Mouse (Mus musculus) cortical plate, adult 2 months (tissue): Measurements from ENCODE around the gene Rtn4. TPM values are rescaled to one million over a fixed set of nuclear protein-coding genes. Genes with fewer than 3 reads are reported as not detected.

Experiments
- H3K27ac ChIP-seq: fragments of 200-500 bp; 2 replicates; pipeline ENCODE4 v1.5.1; 2012; ENCODE audit warnings: low read length, control low read depth, inconsistent platforms; ENCODE audit not compliant: insufficient read depth
- H3K4me1 ChIP-seq: fragments of 200-500 bp; 2 replicates; pipeline ENCODE4 v1.6.1; 2011; ENCODE audit warnings: low read length; ENCODE audit not compliant: control insufficient read depth, insufficient read depth
- H3K4me3 ChIP-seq: fragments of 200-500 bp; 2 replicates; pipeline ENCODE4 v1.5.1; 2011; ENCODE audit warnings: mild to moderate bottlenecking, low read length, control low read depth; ENCODE audit not compliant: insufficient read depth
- CTCF ChIP-seq: fragments of 200-500 bp; IDR thresholded peaks from 2 replicates; pipeline ENCODE4 v1.5.1; 2011; ENCODE audit warnings: mild to moderate bottlenecking, control low read depth, low read length; ENCODE audit not compliant: insufficient read depth; ENCODE audit errors: extremely low read depth
- POLR2A ChIP-seq: fragments of 200-500 bp; IDR thresholded peaks from 2 replicates; pipeline ENCODE4 v1.6.1; 2011; ENCODE audit warnings: mild to moderate bottlenecking, low read length, control low read depth; ENCODE audit not compliant: insufficient read depth; ENCODE audit errors: extremely low read depth
- polyA plus RNA-seq: library from polyadenylated mRNA; depleted of rRNA; stranded (reverse); fragments of >200 nt; gene quantifications from 2 replicates; pipeline ENCODE4 v1.2.3, GENCODE M21; 2012; rRNA removed

The Rtn4 gene
- polyA plus RNA-seq, 1 experiment = 594 TPM

GRCm38 (mm10) chr11:29774296-29774695 lies 81.5 kb downstream of the Rtn4 start:
- TF ChIP-seq POLR2A (no peak), CTCF (no peak)
- 0 out of 2 replicates have a peak overlapping the region, but pooled peaks have one; percentile 63 for H3K27ac ChIP-seq
- no peak overlapping the region for H3K4me3 ChIP-seq
- peaks cover 3% of the 10 kb centered on the region for H3K4me1 ChIP-seq

- TF ChIP-seq CTCF = no peak
- no peak for TF ChIP-seq POLR2A
Observed at GRCm38 (mm10) chr11:29774760-29775159, 82.0 kb downstream of the Rtn4 start.

GRCm38 (mm10) chr11:29777964-29778363 lies 85.2 kb downstream of the Rtn4 start:
- no peak overlapping the region for H3K4me3 ChIP-seq
- no peaks in the 10 kb centered on the region for H3K4me1 ChIP-seq
- H3K27ac ChIP-seq = no peak overlapping the region
- TF ChIP-seq CTCF (no peak), POLR2A (no peak)

More at GRCm38 (mm10) chr11:29774760-29775159, 82.0 kb downstream of the Rtn4 start:
- 0 out of 2 replicates have a peak overlapping the region, but pooled peaks have one; percentile 63 for H3K27ac ChIP-seq
- peaks cover 3% of the 10 kb centered on the region for H3K4me1 ChIP-seq
- H3K4me3 ChIP-seq = no peak overlapping the region

GRCm38 (mm10) chr11:29778936-29779335 lies 86.2 kb downstream of the Rtn4 start:
- Histone ChIP-seq H3K4me1 (no peaks in the 10 kb centered on the region), H3K27ac (no peak overlapping the region), H3K4me3 (no peak overlapping the region)
- TF ChIP-seq CTCF (no peak), POLR2A (no peak)

GRCm38 (mm10) chr11:29779409-29780026 lies 86.8 kb downstream of the Rtn4 start:
- no peaks in the 10 kb centered on the region for H3K4me1 ChIP-seq
- H3K4me3 ChIP-seq = no peak overlapping the region
- TF ChIP-seq POLR2A = no peak
- no peak for TF ChIP-seq CTCF
- H3K27ac ChIP-seq = no peak overlapping the region

GRCm38 (mm10) chr11:29786583-29787219 lies 94.0 kb downstream of the Rtn4 start:
- Histone ChIP-seq H3K4me1 (peaks cover 6% of the 10 kb centered on the region), H3K4me3 (no peak overlapping the region), H3K27ac (no peak overlapping the region)
- no peak for TF ChIP-seq POLR2A
- no peak for TF ChIP-seq CTCF

- TF ChIP-seq POLR2A = no peak
- Histone ChIP-seq H3K27ac (no peak overlapping the region), H3K4me3 (no peak overlapping the region), H3K4me1 (peaks cover 6% of the 10 kb centered on the region)
Observed at GRCm38 (mm10) chr11:29787473-29787872, 94.7 kb downstream of the Rtn4 start.

GRCm38 (mm10) chr11:29788499-29788898 lies 95.8 kb downstream of the Rtn4 start:
- peaks cover 6% of the 10 kb centered on the region for H3K4me1 ChIP-seq
- H3K27ac ChIP-seq = peak overlapping the region; percentile 68
- TF ChIP-seq POLR2A (no peak), CTCF (no peak)
- no peak overlapping the region for H3K4me3 ChIP-seq

- Histone ChIP-seq H3K4me1 (peaks cover 6% of the 10 kb centered on the region), H3K4me3 (no peak overlapping the region), H3K27ac (peak overlapping the region; percentile 97)
- TF ChIP-seq POLR2A (peak; percentile 28; the same call in 1 of the 2 replicates), CTCF (no peak)
Observed at GRCm38 (mm10) chr11:29788921-29789638, 96.3 kb downstream of the Rtn4 start.

GRCm38 (mm10) chr11:29790796-29791195 lies 98.0 kb downstream of the Rtn4 start:
- TF ChIP-seq CTCF (no peak), POLR2A (no peak)
- Histone ChIP-seq H3K27ac (no peak overlapping the region), H3K4me3 (no peak overlapping the region), H3K4me1 (peaks cover 10% of the 10 kb centered on the region)

Other genes starting within 250 kb of the Rtn4 start
- gene Prorsd1, start 177.9 kb upstream of the Rtn4 start, polyA plus RNA-seq = 4.0 and 4.5 TPM in 2 replicates
- 22.9 and 25.4 TPM in 2 replicates for gene Mtif2, start 166.5 kb upstream of the Rtn4 start, polyA plus RNA-seq
- 0.13 and 0.17 TPM in 2 replicates for gene Clhc1, start 145.0 kb upstream of the Rtn4 start, polyA plus RNA-seq
- 605 and 617 TPM in 2 replicates for gene Rps27a, start 144.8 kb upstream of the Rtn4 start, polyA plus RNA-seq
- gene 4931440F15Rik, start 132.7 kb downstream of the Rtn4 start, polyA plus RNA-seq = 0.90 and 1.2 TPM in 2 replicates